Mouse (Mus musculus): Measurements from ENCODE around the gene Ak3.

DNA sequence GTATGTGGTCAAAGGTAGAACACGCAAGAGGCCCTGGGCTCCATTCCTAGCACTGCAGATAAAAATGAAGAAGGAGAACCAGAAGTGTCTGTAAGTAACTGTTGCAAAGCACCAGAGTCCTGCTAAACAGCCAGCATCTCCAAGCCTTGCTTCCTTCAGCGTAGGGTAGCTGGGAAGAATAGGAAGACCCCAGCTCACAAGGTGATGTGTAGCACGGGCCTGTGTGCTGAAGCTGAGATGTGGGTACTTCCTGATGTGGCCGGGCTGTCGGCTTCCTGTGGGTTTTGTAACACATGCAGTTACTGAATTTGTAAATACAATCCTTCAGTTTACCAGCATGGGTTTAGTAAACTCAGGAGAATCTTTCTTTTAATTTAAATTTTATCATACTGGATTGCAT, 52.4 kb downstream of the Ak3 start:
- TF ChIP-seq CTCF (IDR thresholded peaks at IDR 0.05; ENCODE audit: low read depth) (no peak), EP300 (optimal IDR thresholded peaks at IDR 0.05) (no peak)
